Mouse (Mus musculus) skeletal muscle tissue, adult 2 months (tissue): ENCODE measurements around the gene Gm3542.
"Not testable (repeated sequence)": the region's sequence is repeated elsewhere in the genome, so short reads cannot be mapped to it uniquely, and the experiment has no call there.

Source experiments
- DNase-seq: peaks from one replicate; pipeline ENCODE4 v3.0.0-alpha.2; 2012; ENCODE audit warnings: low read depth, low spot score

Gm3542 gene

DNA sequence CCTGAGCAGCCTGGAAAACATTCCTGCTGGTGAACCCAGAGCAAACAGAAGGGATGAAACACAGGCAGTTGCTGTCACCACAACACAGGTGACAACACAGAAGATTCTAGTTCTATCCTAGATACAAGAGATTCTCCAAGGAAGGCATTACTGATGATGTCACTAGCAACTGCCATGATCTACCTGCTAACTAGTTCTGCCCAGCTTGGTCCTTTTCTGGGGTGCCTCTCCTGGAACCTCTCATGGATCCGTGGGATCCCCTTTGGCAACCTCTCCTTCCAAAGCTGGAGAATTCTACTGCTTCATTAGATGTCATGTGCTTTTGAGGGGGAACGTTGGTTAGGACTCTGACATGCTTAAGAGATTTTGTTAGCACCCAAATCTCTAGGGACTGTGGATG, at the start of gene Gm3542:
Gene Gm3542, minus strand, starts transcription at position 101 of the 400 bp plus-strand sequence.
- DNase-seq, result not testable (repeated sequence)
